Mouse (Mus musculus) C2C12 (cell line): ENCODE measurements around the gene Txnrd2. TPM values are rescaled to one million over a fixed set of nuclear protein-coding genes. Genes with fewer than 3 reads are reported as not detected.

Experiments used
- H3K27me3 ChIP-seq: one replicate; pipeline ENCODE4 v1.6.1; 2011; ENCODE audit not compliant: control insufficient read depth, insufficient read depth, insufficient read length
- H3K36me3 ChIP-seq: one replicate; pipeline ENCODE4 v1.6.1; 2011; ENCODE audit not compliant: control insufficient read depth, insufficient read depth
- H3K4me3 ChIP-seq: one replicate; pipeline ENCODE4 v1.5.1; 2011; ENCODE audit warnings: mild to moderate bottlenecking, control low read depth; ENCODE audit not compliant: poor library complexity, insufficient read depth, severe bottlenecking
- H3K79me2 ChIP-seq: one replicate; pipeline ENCODE4 v1.6.1; 2011; ENCODE audit not compliant: control insufficient read depth, insufficient read depth
- H3K79me3 ChIP-seq: one replicate; pipeline ENCODE4 v1.6.1; 2011; ENCODE audit warnings: low read depth, control low read depth
- H3ac ChIP-seq: one replicate; pipeline ENCODE3; 2011; ENCODE audit warnings: low read depth; ENCODE audit not compliant: control insufficient read depth, insufficient read length
- CEBPB ChIP-seq: IDR thresholded peaks from one replicate; pipeline ENCODE4 v1.6.1; 2011; ENCODE audit warnings: low read depth, mild to moderate bottlenecking, control low read depth, moderate library complexity
- CTCF ChIP-seq: IDR thresholded peaks from one replicate; pipeline ENCODE4 v1.5.1; 2011; ENCODE audit not compliant: control insufficient read depth, insufficient read depth, insufficient read length
- FOSL1 ChIP-seq: IDR thresholded peaks from one replicate; pipeline ENCODE4 v1.8.0; 2011; ENCODE audit warnings: mild to moderate bottlenecking, low read length; ENCODE audit not compliant: poor library complexity, insufficient read depth, severe bottlenecking
- MAX ChIP-seq: IDR thresholded peaks from one replicate; pipeline ENCODE4 v1.6.1; 2011; ENCODE audit warnings: mild to moderate bottlenecking, control low read depth
- MYOD1 ChIP-seq: IDR thresholded peaks from one replicate; pipeline ENCODE4 v1.6.1; 2011; ENCODE audit warnings: low read depth; ENCODE audit not compliant: control insufficient read depth, insufficient read length
- MYOG ChIP-seq: IDR thresholded peaks from one replicate; pipeline ENCODE4 v1.6.1; 2011; ENCODE audit not compliant: control insufficient read depth, insufficient read length; ENCODE audit errors: extremely low read depth
- USF1 ChIP-seq: IDR thresholded peaks from one replicate; pipeline ENCODE4 v1.6.1; 2011; ENCODE audit warnings: low read depth, mild to moderate bottlenecking, control low read depth, moderate library complexity
- polyA plus RNA-seq: library from polyadenylated mRNA; unstranded; fragments of >200 nt; fragmentation: generic; extraction: Trizol; gene quantifications from one replicate; pipeline ENCODE4 v1.2.1, GENCODE M21; 2012; ENCODE audit warnings: missing spikeins

Gene Txnrd2
- polyA plus RNA-seq, 1 experiment, result 19.4 TPM

GRCm38 (mm10) chr16:18472976-18473375, 46.8 kb downstream of the Txnrd2 start:
- Histone ChIP-seq H3K79me2 (no peaks in the 10 kb centered on the region), H3K27me3 (no peaks in the 10 kb centered on the region), H3K4me3 (no peak overlapping the region), H3K36me3 (peaks cover 13% of the 10 kb centered on the region), H3ac (no peak overlapping the region), H3K79me3 (no peaks in the 10 kb centered on the region)
- TF ChIP-seq MYOG (no peak), MYOD1 (no peak), FOSL1 (no peak), USF1 (no peak), CEBPB (no peak), MAX (no peak), CTCF (no peak)

GRCm38 (mm10) chr16:18474021-18474420, 47.8 kb downstream of the Txnrd2 start:
- Histone ChIP-seq H3K4me3 (no peak overlapping the region), H3K27me3 (no peaks in the 10 kb centered on the region), H3K36me3 (peaks cover 13% of the 10 kb centered on the region), H3ac (no peak overlapping the region), H3K79me3 (no peaks in the 10 kb centered on the region), H3K79me2 (no peaks in the 10 kb centered on the region)
- no peak for TF ChIP-seq CEBPB
- no peak for TF ChIP-seq CTCF
- no peak for TF ChIP-seq MYOG
- TF ChIP-seq USF1, result no peak
- no peak for TF ChIP-seq MYOD1
- TF ChIP-seq MAX, result no peak
- TF ChIP-seq FOSL1, result no peak

DNA sequence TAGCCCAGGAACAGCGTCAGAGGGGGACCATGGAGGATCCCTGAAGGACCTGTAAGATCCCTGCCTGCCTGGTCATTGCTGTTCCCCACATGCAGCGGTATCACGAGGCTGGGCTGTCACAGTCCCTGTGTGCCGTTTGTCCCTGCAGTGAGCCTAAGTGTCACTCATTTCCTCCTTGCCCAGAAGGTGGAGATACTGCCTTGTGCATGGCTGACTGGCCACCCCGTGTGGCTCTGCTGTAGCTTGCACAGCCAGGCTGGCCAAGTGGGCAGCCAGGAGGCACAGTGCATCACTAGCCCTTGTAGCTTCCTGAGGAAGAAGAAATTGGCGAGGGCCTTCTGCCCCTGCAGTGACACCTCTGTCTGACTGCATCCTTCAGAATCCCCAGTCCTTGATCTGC, 51.8 kb downstream of the Txnrd2 start:
- Histone ChIP-seq H3K36me3 (peaks cover 6% of the 10 kb centered on the region), H3K79me2 (no peaks in the 10 kb centered on the region), H3ac (no peak overlapping the region), H3K4me3 (no peak overlapping the region), H3K79me3 (no peaks in the 10 kb centered on the region), H3K27me3 (no peaks in the 10 kb centered on the region)
- TF ChIP-seq CEBPB (no peak), MYOG (no peak), FOSL1 (no peak), CTCF (no peak), MAX (no peak), USF1 (no peak), MYOD1 (no peak)

DNA sequence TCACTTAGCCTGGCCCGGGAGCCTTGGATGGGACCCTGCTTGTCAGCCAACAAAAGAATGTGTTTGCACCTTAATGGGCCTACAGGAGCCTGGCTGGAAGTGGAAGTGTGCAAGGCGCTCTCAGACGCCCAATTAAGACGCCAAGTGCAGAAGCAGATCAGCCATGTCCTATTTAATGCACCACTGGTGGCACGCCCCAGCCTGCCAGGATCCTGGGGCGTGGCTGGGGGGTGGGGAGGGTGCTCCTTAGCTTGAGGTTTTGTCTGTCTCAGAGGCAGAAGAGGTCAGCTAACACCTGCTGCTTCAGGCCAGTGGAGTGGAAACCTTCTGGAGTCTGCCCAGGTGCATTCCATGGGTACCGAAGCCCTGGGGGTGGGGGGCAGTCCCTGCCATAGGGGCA, 53.5 kb downstream of the Txnrd2 start:
- Histone ChIP-seq H3ac (no peak overlapping the region), H3K79me3 (no peaks in the 10 kb centered on the region), H3K79me2 (no peaks in the 10 kb centered on the region), H3K4me3 (no peak overlapping the region), H3K27me3 (no peaks in the 10 kb centered on the region), H3K36me3 (peaks cover 4% of the 10 kb centered on the region)
- TF ChIP-seq USF1 (no peak), MYOD1 (peak; percentile 44), FOSL1 (no peak), CEBPB (no peak), MYOG (no peak), MAX (no peak), CTCF (no peak)

DNA sequence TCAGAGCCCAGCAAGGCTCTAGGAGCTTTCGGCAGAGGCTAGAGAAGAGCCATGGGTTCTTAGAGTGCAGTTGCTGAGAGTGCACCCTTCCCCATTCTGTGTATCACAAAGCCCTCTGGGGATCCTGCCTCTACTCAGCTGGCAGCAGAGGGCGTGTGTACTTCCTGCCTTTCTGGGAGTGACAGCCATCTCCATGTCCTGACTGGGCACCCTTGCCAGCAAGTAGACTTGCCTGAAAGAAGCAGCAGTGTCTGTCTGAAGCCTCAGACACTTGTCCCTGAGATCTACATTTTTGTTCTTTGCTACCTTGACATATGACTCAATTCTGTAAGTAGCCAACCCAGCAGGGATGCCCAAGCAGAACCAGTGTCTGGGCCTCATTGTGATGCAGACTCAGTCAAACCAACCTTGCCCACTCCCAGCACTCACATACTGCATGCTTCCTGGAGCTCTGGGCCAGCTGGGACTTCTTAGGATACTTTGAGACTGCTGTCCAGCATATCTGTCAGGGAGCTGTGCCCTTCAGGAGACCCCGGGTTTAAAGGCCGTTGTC, 54.8 kb downstream of the Txnrd2 start:
- no peaks in the 10 kb centered on the region for H3K27me3 ChIP-seq
- H3K79me2 ChIP-seq, result no peaks in the 10 kb centered on the region
- TF ChIP-seq FOSL1 (no peak), CEBPB (no peak), MAX (no peak), USF1 (no peak), MYOG (no peak), MYOD1 (no peak), CTCF (no peak)
- no peak overlapping the region for H3ac ChIP-seq
- H3K36me3 ChIP-seq, result peaks cover under 1% of the 10 kb centered on the region
- H3K4me3 ChIP-seq, result no peak overlapping the region
- no peaks in the 10 kb centered on the region for H3K79me3 ChIP-seq

DNA sequence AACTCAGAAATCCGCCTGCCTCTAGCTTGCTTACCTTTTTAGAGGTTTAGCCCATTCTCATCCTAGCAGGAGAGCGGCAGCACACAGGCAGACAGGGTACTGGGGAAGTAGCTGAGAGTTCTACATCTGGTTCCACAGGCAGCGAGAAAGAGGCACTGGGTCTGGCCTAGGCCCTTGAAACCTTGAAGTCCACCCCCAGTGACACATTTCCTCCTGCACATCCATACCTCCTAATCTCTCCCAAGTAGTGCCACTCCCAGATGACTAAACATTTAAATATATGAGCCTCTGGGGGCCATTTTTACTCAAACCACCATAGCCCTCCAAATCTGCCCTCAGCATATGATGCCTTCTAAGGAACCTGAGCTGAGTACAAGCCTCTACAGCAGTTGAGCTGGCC, 56.2 kb downstream of the Txnrd2 start:
- H3K79me3 ChIP-seq, result no peaks in the 10 kb centered on the region
- H3ac ChIP-seq, result no peak overlapping the region
- TF ChIP-seq MAX (no peak), FOSL1 (no peak), CTCF (no peak), MYOD1 (no peak), CEBPB (no peak), MYOG (no peak), USF1 (no peak)
- no peaks in the 10 kb centered on the region for H3K36me3 ChIP-seq
- no peak overlapping the region for H3K4me3 ChIP-seq
- H3K27me3 ChIP-seq, result no peaks in the 10 kb centered on the region
- no peaks in the 10 kb centered on the region for H3K79me2 ChIP-seq
